Mouse (Mus musculus) right cerebral cortex, postnatal 25 days (tissue): ENCODE measurements around the gene Snrpg.
"Not testable (repeated sequence)": the region's sequence is repeated elsewhere in the genome, so short reads cannot be mapped to it uniquely, and the experiment has no call there.

Experiments
- DNase-seq: peaks from one replicate; pipeline ENCODE4 v3.0.0; 2022

The Snrpg gene

DNA sequence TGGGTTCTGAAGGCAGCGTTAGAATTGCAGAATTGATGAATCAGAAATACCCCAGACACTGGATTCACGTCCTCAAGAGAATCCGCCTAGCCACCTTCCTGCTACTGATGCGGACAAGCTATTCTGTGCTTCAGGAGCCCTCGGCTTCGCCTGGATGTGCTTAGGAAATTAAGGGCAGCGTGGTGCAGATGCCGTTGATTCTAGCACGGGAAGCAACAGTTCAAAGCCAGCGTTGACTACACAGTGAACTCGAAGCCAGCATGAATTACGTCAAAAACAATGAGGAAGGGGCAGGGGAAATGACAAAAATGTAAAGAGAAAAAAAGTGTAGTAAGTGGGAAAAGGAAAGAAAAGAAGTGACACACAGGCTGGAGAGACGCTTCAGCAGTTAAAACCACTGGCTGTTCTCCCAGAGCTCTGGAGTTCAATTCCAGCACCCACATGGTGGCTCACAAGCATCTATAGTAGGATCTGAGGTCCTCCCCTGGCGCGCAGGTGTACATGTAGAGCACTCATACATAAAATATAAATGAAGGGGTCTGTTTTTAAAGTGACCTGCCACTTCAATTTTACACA is at the start of gene Snrpg:
Gene Snrpg (plus strand): TSS at position 541 of the 576 bp plus-strand sequence.
- DNase-seq = no peak

DNA sequence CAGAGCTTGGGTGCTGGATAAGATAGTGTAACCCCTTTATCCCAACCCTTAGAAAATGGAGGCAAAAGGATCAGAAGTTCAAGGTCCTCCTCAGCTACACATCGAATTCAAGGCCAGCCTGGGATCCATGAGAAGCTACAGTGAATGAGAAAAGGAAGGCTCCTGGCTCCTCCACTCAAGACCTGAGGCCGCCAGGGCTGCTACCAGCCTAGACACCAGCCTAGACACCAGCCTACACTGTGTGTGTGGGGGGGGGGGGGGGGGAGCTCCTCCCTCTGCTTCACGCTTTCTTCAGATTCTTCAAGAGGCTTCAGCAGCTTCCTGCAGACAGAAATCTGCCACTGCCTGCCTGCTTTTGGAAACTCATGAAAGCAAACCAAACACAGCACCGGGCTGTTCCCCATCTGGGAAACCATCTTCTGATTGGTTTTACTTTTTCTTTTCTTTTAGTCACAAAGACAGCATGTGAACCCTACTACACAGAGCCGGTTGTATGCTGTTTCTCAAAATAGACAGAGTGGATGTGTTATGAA is 49.0 kb upstream of the Snrpg start:
- DNase-seq = no peak

DNA sequence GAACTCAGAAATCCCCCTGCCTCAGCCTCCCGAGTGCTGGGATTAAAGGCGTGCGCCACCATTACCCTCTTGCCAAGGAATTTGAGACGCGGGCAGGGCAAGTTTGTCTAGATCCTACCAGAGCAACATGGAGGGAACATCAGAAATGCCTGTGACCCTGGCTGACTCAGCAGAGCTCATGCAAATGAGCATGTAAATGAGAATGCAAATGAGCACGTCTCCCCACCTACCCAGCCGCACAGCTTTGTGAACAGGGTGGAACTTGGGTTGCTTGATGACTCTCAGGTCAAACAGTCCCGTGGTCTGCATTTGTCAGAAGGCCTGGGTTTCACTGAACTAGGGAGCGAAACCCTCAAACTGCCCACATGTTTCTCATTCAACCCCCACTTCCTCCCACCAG is 48.1 kb upstream of the Snrpg start:
- no peak for DNase-seq

DNA sequence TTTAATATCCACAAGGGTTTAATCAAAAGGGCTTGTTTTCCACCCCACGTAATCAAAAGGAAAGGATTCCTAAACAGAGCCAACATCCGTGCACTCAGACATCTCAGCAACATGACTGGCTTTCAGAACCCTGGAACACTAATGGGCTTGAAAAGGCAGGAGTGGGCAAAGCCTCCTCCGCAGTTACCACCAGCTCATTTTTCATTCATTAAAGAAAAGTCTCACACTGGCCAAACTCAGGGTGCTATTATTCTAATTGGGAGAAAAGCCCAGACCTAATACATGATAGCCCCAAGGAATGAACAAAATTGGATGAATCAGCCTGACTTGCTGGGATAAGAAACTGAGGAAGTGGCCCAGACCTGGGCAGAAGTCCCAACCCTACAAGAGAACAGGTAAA is 46.7 kb upstream of the Snrpg start:
- DNase-seq = no peak

DNA sequence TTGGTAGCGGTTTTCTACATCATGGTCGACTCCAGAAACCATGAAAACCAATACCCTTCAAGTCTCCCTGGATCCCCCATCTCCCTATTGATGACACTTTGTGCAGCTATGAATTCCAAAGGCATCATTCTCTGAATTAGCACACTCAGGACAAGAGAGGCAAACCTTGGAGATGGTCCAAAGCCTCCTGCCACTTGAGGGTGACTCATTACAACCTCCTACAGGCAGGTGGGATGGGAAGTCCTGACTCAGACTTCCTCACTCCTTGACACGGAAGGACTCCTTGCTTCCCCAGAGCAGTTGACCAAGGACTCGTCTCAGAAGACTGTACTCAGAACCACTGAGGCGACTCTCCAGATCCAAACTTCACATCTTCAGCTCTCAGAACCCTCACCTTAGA is 45.5 kb upstream of the Snrpg start:
- DNase-seq = no peak

DNA sequence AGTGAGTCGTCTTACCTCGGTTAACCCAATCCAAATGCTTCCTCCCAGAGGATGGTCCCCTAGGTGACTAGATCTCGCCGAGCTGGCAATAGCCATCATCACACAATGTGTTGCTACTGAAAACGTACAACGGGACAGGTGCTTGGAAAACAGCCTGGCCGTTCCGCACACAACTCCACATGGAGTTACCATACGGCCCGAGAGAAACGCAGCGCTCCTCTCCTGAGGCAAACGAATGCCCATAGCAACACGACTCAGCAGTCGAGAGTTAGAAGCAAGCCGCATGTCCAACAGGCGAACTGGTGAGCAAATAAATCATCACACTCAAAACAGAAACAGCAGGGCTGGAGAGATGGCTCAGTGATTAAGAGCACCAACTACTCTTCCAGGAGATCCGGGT is 44.2 kb upstream of the Snrpg start:
- DNase-seq = peak; percentile 15

DNA sequence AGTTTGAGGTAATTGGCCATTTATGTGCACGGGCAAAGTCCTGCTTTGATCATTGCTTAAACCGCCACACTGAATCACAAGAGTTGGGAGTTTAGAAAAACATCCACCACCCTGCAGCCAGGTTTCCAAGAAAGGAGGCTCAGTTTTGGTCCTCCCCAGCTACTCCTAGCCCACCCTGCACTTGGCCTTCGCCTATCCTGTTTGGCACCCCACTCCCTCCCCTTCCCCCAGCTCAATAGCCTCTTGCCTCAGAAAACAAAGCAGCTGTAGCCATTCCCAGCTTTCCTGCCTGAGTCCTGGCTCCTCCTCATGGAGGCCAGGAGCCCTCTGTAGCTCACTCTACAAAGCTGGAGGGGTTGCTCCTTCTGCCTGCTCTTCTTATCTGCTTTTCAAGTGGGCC is 42.7 kb upstream of the Snrpg start:
- DNase-seq = no peak

DNA sequence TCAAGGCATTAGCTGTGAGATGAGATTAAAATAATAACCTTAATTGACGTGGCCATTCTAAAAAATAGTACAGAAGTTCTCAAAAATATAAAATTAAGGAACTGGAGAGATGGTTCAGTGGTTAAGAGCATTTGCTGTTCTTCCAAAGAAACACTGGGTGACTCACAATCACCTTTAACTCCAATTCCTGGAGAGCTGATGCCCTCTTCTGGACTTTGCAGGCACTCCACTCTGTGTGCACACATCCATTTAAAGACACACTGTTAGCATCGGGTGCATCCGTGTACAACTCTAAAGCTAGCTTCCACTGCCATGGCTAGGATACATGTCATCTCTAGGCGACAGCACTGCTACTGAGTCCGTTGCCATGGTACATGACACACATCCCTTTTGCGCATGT is 41.2 kb upstream of the Snrpg start:
- no peak for DNase-seq

DNA sequence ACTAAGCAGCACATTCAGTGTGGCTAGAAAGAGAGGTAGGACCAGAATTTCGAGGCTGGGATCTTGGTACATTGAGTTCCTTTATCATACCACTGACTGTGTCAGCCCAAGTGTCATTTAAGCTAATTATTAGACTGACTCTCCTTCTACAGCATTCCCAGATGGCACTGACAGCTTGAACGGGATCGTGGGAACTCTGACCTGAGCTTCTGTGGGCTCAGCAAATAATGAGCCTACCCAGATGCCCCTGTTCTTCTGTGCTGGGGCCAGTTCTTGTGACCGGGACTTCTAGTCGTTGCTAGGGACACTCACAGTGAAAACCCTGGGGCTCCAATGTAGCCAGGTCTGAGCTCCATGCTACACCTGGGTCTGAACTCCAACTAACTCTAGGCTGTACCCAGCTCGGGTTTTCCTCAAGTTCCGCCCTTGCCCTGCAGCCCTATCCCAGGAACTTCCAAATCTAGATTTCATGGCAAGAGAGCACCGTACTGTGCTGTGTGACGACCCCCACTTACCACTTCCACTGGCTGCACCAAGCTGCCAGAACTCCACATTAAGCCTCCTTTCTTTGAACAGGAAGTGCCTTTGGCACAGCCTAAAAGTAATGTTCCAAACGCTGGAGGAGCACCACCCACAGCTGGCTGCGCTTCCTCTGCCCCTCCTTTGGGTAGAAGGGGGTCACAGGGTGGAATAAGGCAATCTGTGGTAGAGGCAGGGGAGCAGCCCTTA is 35.8 kb upstream of the Snrpg start:
- no peak for DNase-seq

DNA sequence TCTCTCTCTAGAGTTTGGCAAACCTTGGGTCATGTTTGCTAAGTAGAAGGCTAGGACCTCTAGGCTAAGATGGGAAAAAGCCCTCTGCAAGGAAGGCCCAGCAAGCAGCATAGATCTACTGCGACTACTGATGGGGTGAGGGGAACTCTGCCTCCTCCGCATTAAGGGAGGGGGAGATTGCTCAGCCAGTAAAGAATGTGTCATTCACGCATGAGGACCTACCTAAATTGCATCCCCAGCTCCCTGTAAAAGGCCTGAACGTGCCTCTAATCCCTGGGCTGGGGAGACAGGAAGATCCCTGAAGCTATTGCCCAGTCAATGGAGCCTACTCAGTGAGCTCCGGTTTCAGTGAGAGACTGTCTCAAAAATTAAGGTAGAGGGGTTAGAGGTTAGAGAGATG is 35.2 kb upstream of the Snrpg start:
- no peak for DNase-seq

DNA sequence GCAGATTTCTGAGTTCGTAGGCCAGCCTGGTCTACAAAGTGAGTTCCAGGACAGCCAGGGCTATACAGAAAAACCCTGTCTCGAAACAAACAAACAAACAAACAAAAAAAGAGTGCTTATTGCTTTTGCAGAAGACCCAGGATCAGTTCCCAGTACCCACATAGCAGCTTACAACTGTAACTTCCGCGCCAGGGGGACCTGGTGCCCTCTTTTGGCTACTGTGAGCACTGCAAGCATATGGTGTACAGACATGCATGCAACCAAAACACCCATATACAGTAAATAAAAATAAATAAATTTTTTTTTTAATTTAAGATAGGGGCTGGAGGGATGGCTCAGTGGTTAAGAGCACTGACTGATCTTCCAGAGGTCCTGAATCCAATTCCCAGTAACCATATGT is 34.8 kb upstream of the Snrpg start:
- not testable (repeated sequence) for DNase-seq

DNA sequence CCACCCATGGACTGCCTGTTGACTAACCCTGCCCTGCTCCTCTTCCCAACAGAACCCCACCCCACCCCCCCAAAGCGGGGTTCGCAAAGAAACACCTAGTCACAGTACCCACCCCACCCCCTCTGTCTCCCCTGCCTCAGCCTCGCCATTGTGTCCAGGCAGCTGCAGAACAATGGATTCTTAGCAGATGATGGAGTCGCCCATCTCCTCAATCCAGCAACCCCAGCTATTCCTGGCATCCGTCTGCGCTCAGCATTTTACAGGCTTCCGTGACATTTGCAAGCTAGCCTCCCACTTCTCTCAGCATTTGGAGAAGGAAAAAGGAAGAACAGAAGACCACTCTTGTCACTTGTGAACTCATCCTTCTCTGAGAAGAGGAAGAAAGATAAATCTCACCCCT is 27.4 kb upstream of the Snrpg start:
- DNase-seq = no peak

DNA sequence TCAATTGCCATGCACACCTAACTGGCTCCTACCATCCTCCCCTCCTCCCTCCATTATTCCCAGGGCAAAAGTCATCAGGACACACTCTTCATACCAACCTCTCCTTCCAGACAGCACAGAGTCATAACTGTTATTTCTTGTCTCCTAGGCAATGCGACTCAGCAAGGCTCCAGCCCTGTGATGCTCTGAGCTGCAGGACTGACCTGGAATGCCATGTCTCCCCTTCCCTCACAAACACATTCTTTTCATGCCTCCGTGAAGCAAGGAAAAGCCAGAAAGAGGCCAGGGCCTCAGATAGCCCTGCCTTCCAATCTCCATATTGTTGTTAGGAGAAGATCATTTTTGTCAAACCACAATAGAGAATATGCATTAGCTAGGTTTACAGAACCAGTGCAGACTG is 25.0 kb upstream of the Snrpg start:
- no peak for DNase-seq

DNA sequence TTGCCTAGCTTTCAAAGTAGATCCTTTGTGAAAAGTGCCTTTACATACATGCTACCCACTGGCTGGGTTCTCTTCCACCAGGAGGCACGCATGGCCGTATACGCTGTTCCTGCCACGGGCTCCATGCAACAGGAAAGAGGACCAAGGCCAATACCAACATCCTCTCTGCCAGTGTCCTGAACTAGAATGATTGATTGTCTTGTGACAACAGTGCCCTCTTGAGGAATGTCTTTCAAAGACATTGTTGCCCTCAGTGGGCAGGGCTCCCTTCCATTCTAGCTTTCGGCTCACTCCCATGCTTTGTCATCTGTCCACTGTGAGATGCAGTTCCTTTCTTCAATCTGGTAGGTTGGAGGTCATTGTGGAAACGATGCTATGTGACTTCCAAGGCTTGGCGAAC is 21.8 kb upstream of the Snrpg start:
- no peak for DNase-seq

DNA sequence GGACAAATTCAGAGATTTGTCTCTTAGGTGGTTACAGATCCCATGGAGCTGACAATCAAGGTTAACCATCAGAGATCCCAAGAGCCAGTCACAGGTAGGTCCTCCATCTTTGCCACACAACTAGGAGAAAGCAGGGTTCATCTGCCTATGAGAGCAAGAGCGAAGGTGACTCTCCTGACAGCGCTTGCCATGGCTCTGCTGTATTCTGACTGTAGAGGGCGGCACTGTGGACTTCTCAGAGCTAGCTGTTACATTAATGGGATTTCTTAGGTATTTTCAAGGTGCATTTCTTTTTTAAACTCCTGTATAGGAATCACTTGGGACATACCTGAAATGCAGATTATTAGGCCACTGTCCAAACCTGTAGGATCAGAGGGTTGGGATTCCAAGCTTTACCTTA is 16.2 kb upstream of the Snrpg start:
- no peak for DNase-seq

DNA sequence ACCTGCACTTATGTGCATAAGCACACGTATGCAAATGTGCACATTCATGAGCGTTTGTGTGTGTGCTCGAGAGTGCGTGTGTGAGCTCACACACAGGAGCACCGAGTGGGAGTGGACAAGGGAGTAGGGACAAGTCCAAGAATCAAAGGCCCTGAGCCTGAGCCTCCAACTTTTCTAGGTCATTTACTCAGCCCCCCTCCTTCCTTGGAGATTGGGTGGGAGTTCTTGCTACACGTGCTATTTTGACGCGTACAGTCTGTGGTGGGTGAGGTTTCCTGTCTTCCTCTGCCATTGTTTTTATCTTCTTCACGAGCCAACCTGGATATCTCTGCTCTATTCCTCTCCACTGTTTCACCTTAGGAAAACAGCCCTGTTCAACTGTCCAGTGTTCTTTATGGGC is 14.1 kb upstream of the Snrpg start:
- no peak for DNase-seq

DNA sequence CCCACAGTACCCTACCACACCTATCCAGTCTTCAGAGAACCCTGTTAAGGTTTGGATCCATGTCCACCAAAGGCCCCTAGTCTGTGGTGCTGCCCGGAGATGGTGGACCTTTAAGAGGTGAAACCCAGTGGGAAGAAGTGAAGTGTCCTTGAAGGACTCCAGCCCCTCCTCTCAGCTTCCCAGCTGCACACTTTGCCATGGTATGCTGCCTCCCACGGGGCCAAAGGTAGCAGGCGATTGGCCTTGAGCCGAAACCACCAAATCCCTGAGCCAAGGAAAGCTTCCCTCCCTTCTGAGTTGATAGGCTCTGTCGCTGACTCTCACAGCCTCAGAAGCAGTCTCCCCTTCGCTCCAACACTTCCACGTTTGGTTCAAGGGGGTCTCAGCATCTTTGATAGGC is 10.4 kb upstream of the Snrpg start:
- no peak for DNase-seq

DNA sequence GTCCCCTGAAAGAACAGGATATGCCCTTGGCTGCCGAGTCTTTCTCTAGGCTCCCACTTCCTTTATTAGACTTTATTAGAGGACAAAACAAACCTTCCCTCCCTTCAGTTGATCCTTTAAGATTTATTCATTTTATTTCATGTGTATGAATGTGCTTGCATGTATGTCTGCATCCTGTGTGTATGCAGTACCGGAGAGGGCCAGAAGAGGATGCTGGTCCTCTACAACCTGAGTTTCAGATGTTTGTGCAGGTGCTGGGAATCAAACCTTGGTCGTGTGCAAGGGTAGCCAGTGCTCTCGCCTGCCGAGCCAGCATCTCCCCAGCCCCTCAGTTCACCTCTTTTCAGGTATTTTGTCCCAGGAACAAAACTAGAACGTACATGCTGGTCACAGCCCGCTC is 9.7 kb upstream of the Snrpg start:
- DNase-seq = no peak

DNA sequence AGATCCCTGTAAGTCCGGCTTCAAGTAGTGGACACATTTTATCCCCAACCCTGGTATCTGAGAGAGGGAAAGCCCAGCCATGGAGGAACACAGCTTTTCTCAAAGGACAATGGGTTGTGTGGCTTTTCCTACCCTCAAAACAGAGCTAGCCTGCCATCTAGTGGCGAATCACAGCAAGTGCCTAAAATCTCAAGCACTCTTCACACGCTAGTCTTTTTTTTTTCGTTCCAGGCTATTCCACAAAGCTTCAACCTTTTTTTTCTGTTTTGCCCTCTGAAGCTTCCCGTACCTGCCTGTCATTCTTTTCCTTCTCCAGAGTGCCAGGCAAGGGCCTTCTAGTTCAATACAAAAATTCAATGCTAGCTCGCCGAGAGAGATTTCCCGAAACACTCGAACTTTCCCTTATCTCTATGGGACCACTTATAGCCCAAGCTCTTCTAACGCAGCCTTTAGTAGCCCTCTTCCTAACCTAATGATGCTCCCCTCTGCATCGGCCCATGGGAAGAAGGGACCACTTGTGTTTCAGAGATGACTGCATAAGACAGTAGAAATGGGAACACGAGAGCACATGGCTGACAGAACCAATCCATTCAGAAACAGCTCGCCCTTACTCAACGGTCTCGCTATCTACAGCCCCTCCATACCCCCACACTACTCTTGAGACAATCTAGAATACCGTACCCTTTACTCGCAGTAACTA is 6.5 kb upstream of the Snrpg start:
- DNase-seq = peak; percentile 73

DNA sequence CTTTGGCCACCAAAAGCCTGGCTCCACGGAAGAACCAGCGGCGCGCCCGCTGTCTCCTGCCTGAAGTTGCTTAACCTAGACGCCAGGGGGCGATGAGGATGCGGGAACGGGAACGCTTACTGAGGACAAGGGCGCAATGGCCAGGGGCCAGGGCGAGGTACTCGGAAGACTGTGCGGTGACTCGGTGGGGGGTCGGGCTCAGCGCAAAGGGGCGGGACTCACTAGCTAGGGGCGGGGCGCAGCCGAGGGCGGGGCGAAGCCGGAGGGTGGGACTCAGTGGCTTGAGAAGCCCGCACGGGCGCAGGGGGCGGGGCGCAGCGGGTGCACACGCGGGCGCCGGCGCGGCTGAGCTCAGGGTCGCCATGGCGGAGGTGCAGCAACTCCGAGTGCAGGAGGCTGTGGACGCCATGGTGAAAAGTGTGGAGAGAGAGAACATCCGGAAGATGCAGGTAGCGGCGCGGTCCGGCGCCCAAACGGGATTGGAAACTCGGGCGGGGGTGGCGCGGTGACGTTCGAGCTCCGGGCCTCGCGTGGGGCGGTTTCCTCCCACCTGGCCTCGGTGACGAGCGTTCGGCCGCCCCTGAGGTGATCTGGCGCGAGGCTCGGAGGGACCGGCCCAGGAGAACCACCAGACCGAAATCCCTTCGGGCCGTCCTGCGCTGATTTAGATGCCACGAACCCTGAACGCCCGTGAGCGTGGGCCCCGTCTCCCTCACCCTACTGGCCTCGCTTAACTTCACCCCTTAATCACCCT is 5.6 kb upstream of the Snrpg start, which contains the start of gene Fam136a:
Gene Fam136a (plus strand): TSS at position 276 of the 754 bp plus-strand sequence.
- DNase-seq = peak; percentile 88

DNA sequence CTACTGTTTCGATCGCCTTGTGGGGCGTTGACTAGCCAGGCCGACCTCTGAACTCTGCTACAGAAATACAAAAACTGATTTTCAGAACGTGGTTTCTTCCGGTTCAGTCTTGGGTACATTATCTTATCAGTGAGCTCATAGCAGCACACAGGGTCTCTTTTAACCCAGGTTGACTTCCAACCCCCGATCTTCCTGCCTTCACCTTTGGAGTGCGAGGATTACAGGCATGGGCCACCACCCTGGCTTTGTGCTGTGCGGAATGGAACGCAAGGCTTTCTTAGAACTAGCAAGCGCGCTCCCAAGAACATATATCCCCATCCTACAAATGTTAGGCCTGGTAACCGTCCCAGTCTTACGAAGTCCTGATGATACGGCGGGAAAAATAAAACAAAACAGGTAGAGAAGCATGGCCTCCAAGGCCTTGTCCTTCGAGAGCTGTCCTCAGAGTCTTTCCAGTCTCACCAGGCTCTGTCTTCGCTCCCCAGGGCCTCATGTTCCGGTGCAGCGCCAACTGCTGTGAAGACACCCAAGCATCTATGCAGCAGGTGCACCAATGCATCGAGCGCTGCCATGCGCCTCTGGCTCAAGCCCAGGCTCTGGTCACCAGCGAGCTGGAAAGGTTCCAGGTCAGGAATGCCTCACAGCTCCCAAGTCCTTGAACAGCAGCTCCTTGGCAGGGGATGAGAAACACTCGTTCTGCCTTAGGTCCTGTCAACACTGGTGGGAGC is 4.8 kb upstream of the Snrpg start:
- DNase-seq = peak; percentile 43

DNA sequence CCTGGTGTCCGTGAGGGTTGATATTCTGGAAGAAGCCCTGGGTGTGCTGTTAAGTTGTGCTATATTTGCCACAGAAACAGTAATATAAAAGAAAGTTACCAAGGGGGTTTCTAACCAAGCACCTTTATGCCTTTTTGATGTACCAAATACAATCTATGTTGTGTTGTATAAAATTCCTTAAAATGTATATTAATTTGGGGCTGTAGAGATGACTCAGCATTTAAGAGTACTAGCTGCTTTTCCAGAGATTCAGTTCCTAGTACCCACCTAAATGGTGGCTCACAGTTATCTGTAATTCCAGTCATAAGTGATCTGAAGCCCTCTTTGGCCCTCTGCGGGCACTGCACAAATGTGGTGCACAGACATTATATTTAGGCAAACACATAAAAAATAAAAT is 4.3 kb upstream of the Snrpg start:
- no peak for DNase-seq

DNA sequence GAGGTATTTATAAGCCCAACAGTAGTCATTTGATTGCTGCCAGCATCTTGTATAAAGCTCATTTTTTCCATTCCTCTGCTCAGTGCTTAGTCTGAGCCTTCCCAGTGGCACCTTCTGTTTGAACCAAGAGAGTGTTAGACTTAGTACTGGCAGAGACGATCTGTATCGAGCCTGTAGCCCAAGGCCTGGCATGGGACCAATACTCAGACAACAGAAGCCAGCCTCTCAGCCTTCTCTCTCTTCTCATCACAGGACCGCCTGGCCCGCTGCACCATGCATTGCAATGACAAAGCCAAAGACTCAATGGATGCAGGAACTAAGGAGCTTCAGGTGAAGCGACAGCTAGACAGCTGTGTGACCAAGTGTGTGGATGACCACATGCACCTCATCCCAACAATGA is 2.6 kb upstream of the Snrpg start:
- no peak for DNase-seq
